Mouse (Mus musculus): ENCODE measurements around the gene Ksr1. TPM values are rescaled to one million over a fixed set of nuclear protein-coding genes. Genes with fewer than 3 reads are reported as not detected.
"Not testable (repeated sequence)": the region's sequence is repeated elsewhere in the genome, so short reads cannot be mapped to it uniquely, and the experiment has no call there.

Ksr1 gene
- polyA plus RNA-seq, 1 experiment from 2014 or later: 3.9 TPM

- Histone ChIP-seq H3K9ac (no peak overlapping the region; the same call in 1 of the 2 replicates), H3K9me3 (no peaks in the 10 kb centered on the region), H3K27me3 (no peaks in the 10 kb centered on the region), H3K36me3 (peaks cover 30% of the 10 kb centered on the region), H3K4me3 (no peak overlapping the region), H3K4me2 (replicated peaks) (no peak overlapping the region), H3K27ac (no peak overlapping the region), H3K4me1 (peaks cover 17% of the 10 kb centered on the region)
- WGBS: 51% methylated on average over 15 of the region's 15 CpGs
- no peak for ATAC-seq (ENCODE audit: insufficient number of reproducible peaks, insufficient read depth, low FRiP score, low TSS enrichment)
These were observed 131.4 kb downstream of the Ksr1 start for GRCm38 (mm10) chr11:79014602-79015325.

DNA sequence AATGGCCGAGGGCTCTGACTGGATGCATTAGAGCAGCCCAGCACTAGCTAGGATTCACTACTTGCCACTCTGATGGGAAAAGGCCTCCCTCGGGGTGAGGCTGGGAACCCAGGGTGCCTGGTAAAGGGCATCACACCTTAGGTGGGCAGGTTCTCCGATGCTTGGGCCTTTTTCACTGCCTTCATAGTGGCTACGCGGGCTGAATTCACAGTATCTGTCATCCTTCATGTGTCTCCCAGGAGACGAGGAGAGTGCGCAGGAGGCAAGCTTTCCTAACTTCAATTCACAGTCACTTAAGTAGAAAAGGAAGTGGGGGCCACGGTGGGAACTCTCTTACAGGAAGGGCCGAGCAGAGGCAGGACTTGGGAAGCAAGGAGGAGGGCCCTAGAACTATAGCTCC is 132.4 kb downstream of the Ksr1 start:
- H3K27me3 ChIP-seq: no peaks in the 10 kb centered on the region
- WGBS: 63% methylated on average over 9 of the region's 9 CpGs
- H3K4me2 ChIP-seq (replicated peaks): no peak overlapping the region
- H3K27ac ChIP-seq: no peak overlapping the region
- H3K36me3 ChIP-seq: peaks cover 23% of the 10 kb centered on the region; the same call in 1 of the 2 replicates
- no peak overlapping the region for H3K4me3 ChIP-seq
- ATAC-seq (ENCODE audit: insufficient number of reproducible peaks, insufficient read depth, low FRiP score, low TSS enrichment): no peak
- H3K9me3 ChIP-seq: no peaks in the 10 kb centered on the region
- peaks cover 17% of the 10 kb centered on the region for H3K4me1 ChIP-seq
- no peak overlapping the region for H3K9ac ChIP-seq

GRCm38 (mm10) chr11:79013056-79013455 is 133.2 kb downstream of the Ksr1 start:
- Histone ChIP-seq H3K27ac (no peak overlapping the region), H3K4me1 (peaks cover 17% of the 10 kb centered on the region), H3K36me3 (0 out of 2 replicates have a peak, but pooled peaks cover 20% of the 10 kb centered on the region), H3K4me2 (replicated peaks) (no peak overlapping the region), H3K4me3 (no peak overlapping the region), H3K9me3 (no peaks in the 10 kb centered on the region), H3K9ac (no peak overlapping the region), H3K27me3 (no peaks in the 10 kb centered on the region)
- no peak for ATAC-seq (ENCODE audit: insufficient number of reproducible peaks, insufficient read depth, low FRiP score, low TSS enrichment)

GRCm38 (mm10) chr11:79012529-79012928 is 133.7 kb downstream of the Ksr1 start:
- peaks cover 17% of the 10 kb centered on the region for H3K4me1 ChIP-seq
- H3K36me3 ChIP-seq: 0 out of 2 replicates have a peak, but pooled peaks cover 16% of the 10 kb centered on the region
- H3K9ac ChIP-seq: no peak overlapping the region
- WGBS: 91% methylated on average over 2 of the region's 2 CpGs
- no peak for ATAC-seq (ENCODE audit: insufficient number of reproducible peaks, insufficient read depth, low FRiP score, low TSS enrichment)
- H3K27me3 ChIP-seq: no peaks in the 10 kb centered on the region
- no peak overlapping the region for H3K4me3 ChIP-seq
- H3K4me2 ChIP-seq (replicated peaks): no peak overlapping the region
- no peak overlapping the region for H3K27ac ChIP-seq
- no peaks in the 10 kb centered on the region for H3K9me3 ChIP-seq

GRCm38 (mm10) chr11:79008891-79009290 is 137.3 kb downstream of the Ksr1 start:
- Histone ChIP-seq H3K4me2 (replicated peaks) (no peak overlapping the region), H3K9ac (no peak overlapping the region), H3K27ac (no peak overlapping the region), H3K4me3 (no peak overlapping the region), H3K27me3 (no peaks in the 10 kb centered on the region), H3K4me1 (no peaks in the 10 kb centered on the region), H3K36me3 (no peaks in the 10 kb centered on the region), H3K9me3 (no peaks in the 10 kb centered on the region)
- WGBS: 88% methylated on average over 7 of the region's 7 CpGs
- ATAC-seq (ENCODE audit: insufficient number of reproducible peaks, insufficient read depth, low FRiP score, low TSS enrichment): no peak

DNA sequence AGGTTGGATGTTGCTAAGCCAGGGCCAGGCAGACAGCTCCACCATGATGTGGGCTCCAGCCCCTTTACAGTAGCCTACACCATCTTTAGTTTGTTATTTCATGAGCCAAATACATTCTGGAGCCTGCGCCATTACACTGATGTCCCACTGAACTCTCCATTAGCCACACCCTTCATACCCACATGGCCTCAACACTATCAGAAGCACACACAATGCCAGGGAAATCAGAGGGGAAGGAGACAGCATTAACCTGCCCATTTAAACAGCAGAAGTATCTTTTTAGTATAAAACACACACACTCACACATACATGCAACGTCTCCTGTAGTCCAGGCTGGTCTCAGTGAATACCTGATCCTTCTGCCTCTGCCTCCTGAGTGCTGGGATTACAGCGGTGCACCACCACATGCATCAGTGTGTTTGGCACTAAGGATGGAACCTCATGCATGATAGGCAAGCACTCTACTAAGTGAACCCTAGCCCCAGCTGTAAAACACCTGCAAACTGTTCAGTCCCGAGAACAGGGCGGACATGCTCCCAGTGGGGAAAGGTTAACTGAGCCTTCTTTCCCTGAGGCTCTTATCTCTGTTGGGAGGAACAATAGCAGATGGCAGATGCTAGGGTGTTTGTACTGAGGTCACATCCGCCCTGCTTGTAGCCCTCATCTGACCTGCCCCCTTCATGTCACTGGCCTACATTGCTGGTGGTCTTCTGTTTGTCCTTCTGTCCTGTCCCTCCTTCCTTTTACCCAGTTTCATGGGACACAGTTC is 138.0 kb downstream of the Ksr1 start:
- Histone ChIP-seq H3K4me2 (replicated peaks) (no peak overlapping the region), H3K9me3 (no peaks in the 10 kb centered on the region), H3K4me1 (no peaks in the 10 kb centered on the region), H3K27me3 (no peaks in the 10 kb centered on the region), H3K27ac (no peak overlapping the region), H3K4me3 (no peak overlapping the region), H3K36me3 (no peaks in the 10 kb centered on the region), H3K9ac (no peak overlapping the region)
- no peak for ATAC-seq (ENCODE audit: insufficient number of reproducible peaks, insufficient read depth, low FRiP score, low TSS enrichment)
- 71% methylated on average over 6 of the region's 6 CpGs for WGBS

DNA sequence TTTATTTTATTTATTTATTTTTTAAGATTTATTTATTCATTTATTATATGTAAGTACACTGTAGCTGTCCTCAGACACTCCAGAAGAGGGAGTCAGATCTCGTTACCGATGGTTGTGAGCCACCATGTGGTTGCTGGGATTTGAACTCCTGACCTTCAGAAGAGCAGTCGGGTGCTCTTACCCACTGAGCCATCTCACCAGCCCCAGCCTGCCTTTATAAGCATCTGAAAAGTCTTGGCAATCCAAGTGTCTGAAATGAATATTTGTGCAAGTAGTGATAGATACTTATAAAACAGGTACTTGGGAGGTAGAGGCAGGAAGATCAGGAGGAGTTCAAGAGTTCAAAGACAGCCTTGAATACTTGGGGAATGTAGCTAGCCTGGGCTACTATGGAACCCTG is 138.9 kb downstream of the Ksr1 start:
- 80% methylated on average over 3 of the region's 3 CpGs for WGBS
- H3K27ac ChIP-seq; H3K27me3 ChIP-seq; H3K9me3 ChIP-seq; H3K4me1 ChIP-seq; H3K4me2 ChIP-seq (replicated peaks); H3K4me3 ChIP-seq; H3K36me3 ChIP-seq; ATAC-seq (ENCODE audit: insufficient number of reproducible peaks, insufficient read depth, low FRiP score, low TSS enrichment); H3K9ac ChIP-seq: not testable (repeated sequence)

DNA sequence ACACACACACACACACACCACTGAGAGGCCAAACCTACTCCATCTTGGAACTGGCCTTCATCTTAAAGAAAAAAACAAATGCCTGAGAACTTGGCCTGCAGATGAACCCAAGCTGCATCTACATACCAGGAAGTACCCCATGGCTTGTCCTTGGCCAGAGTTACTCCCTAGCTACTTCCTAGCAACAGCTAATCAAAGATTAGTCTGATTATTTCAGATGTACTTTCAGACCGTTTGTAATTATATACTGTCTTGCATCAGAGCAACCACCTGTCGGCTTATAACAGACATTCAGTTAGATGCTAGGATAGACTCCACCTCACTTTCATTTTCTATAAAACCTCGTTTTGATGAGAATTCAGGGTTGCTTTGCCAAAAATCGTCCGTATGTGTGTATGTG is 139.8 kb downstream of the Ksr1 start:
- Histone ChIP-seq H3K4me3 (no peak overlapping the region), H3K4me2 (replicated peaks) (no peak overlapping the region), H3K9ac (no peak overlapping the region), H3K9me3 (no peaks in the 10 kb centered on the region), H3K27ac (no peak overlapping the region), H3K4me1 (no peaks in the 10 kb centered on the region; the same call in none of the 2 replicates), H3K36me3 (no peaks in the 10 kb centered on the region), H3K27me3 (no peaks in the 10 kb centered on the region)
- ATAC-seq (ENCODE audit: insufficient number of reproducible peaks, insufficient read depth, low FRiP score, low TSS enrichment): no peak
- 71% methylated on average over 5 of the region's 5 CpGs for WGBS

- Histone ChIP-seq H3K4me1 (no peaks in the 10 kb centered on the region; the same call in none of the 2 replicates), H3K27me3 (no peaks in the 10 kb centered on the region), H3K4me3 (no peak overlapping the region), H3K36me3 (no peaks in the 10 kb centered on the region), H3K4me2 (replicated peaks) (no peak overlapping the region), H3K9ac (no peak overlapping the region), H3K9me3 (no peaks in the 10 kb centered on the region), H3K27ac (no peak overlapping the region)
- WGBS: 87% methylated on average over 14 of the region's 14 CpGs
- ATAC-seq (ENCODE audit: insufficient number of reproducible peaks, insufficient read depth, low FRiP score, low TSS enrichment): no peak
These were observed 140.4 kb downstream of the Ksr1 start for GRCm38 (mm10) chr11:79005578-79006394.

DNA sequence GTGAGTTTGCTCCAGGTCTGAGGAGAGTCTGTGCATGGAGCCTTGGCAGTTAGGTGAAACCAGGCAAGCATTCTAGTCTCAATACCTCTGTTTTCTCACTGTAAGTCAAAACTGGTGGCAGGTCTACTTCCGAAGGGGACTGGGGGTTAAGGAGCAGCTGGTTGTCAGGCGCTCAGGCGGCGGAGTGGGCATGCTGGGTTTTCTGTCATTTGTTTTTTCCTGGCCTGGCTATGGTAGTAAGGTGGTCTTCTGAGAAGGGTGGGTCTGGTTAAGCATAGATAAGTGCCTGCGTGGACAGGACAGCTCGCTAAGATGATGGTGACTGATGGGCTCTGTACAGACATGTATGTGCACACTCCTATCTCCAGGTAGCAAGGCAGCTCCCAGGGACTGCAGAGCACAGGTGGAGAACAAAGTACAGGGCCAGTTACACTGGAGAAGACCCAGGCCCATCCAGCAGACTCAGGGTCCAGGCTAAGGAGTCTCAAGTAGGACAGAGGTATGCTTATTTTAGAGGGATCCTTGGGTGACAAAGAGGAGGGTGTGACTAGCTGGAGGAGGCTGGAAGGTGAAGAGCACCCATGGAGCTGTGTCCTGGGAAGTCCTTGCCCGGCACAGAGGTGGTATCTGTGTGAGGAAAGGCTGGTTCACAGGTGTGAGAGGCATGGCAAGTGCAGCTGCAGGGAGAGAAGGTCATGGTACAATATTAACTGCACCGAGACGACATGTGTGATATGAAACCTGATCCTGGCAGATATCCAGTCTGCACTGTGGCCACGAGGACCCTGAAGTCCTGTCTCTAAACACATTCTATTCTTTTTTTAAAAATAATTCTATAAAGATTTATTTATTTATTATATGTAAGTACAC is 142.2 kb downstream of the Ksr1 start:
- no peak overlapping the region for H3K9ac ChIP-seq
- WGBS: 75% methylated on average over 10 of the region's 10 CpGs
- H3K27me3 ChIP-seq: no peaks in the 10 kb centered on the region
- no peaks in the 10 kb centered on the region for H3K36me3 ChIP-seq
- no peak overlapping the region for H3K27ac ChIP-seq
- no peaks in the 10 kb centered on the region; the same call in none of the 2 replicates for H3K4me1 ChIP-seq
- no peak overlapping the region for H3K4me3 ChIP-seq
- H3K4me2 ChIP-seq (replicated peaks): no peak overlapping the region
- no peak for ATAC-seq (ENCODE audit: insufficient number of reproducible peaks, insufficient read depth, low FRiP score, low TSS enrichment)
- H3K9me3 ChIP-seq: no peaks in the 10 kb centered on the region
